Mouse (Mus musculus): ENCODE measurements around the gene Cradd.

DNA sequence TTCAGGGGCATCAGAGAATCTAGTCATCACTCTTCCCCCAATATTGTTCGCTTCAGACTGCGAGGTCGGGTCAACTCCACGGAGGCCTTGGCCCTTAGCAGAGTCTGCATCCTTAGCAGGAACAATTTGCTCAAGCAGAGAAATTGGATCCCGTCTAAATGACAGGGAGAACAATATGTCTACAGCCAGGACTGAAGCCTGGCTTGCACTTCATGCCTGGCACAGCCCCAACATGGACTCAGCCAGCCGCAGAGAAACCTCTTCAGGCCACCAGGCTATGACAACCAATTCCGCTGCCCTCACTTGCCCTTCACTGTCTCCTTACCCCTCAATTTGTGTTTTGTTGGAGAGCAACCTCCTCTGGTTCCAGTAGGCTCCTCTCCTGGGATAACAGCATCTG is 123.6 kb downstream of the Cradd start:
- no peak for TF ChIP-seq POLR2A (IDR thresholded peaks at IDR 0.05; ENCODE audit: control insufficient read depth, low read depth, low read length)
- TF ChIP-seq CTCF (IDR thresholded peaks at IDR 0.05; ENCODE audit: control insufficient read depth, insufficient read depth, insufficient replicate concordance, low read depth, low read length), result no peak

Measured in testis, adult 2 months (tissue).